Mouse (Mus musculus) liver, embryonic 14.5 days (tissue): ENCODE measurements around the gene Nme7. TPM values are rescaled to one million over a fixed set of nuclear protein-coding genes. Genes with fewer than 3 reads are reported as not detected.

ENCODE experiments used
- ATAC-seq: fragments of 200-750 bp; cut with Nextera tagmentation; 2 replicates; pipeline ENCODE4 v1.8.0; 2017; ENCODE audit warnings: moderate number of reproducible peaks, mild to moderate bottlenecking, moderate library complexity; ENCODE audit not compliant: insufficient read depth
- DNase-seq, 3 experiments: peaks; one replicate each; pipeline ENCODE4 v3.0.0-alpha.2; 2012 to 2013; ENCODE audit warnings: low read depth in 3 of 3, low spot score in 3 of 3
- H3K27ac ChIP-seq: fragments of 300-500 bp; sonication (generic); 2 replicates; pipeline ENCODE4 v1.5.1; 2014; ENCODE audit warnings: moderate library complexity, mild to moderate bottlenecking, control low read depth, inconsistent platforms
- H3K27me3 ChIP-seq: fragments of 300-500 bp; sonication (generic); 2 replicates; pipeline ENCODE4 v1.6.1; 2014; ENCODE audit warnings: mild to moderate bottlenecking, low read length, moderate library complexity; ENCODE audit not compliant: control insufficient read depth, insufficient read depth
- H3K36me3 ChIP-seq: fragments of 300-500 bp; sonication (generic); replicated peaks from 2 replicates; pipeline ENCODE4 v1.6.1; 2014; ENCODE audit warnings: low read depth; ENCODE audit not compliant: control insufficient read depth, insufficient read depth
- H3K4me1 ChIP-seq, 2 experiments: fragments of 200-500 bp in 1 of 2; fragments of 300-500 bp in 1 of 2; sonication (generic) in 1 of 2; replicated peaks; 2 replicates each; pipeline ENCODE4 v1.6.1; 2012 to 2014; ENCODE audit warnings: antibody characterized with exemption in 1 of 2, inconsistent platforms in 1 of 2, low read length in 1 of 2; ENCODE audit not compliant: control insufficient read depth in 2 of 2, insufficient read depth in 2 of 2
- H3K4me2 ChIP-seq: fragments of 300-500 bp; sonication (generic); 2 replicates; pipeline ENCODE4 v1.6.1; 2014; ENCODE audit warnings: low read depth, mild to moderate bottlenecking, control low read depth, moderate library complexity
- H3K4me3 ChIP-seq, 2 experiments: fragments of 200-500 bp in 1 of 2; fragments of 300-500 bp in 1 of 2; sonication (generic) in 1 of 2; 2 replicates each; pipeline ENCODE4 v1.5.1; 2012 to 2014; ENCODE audit warnings: low read depth in 2 of 2, low read length in 2 of 2, mild to moderate bottlenecking in 2 of 2, control low read depth in 1 of 2, inconsistent platforms in 1 of 2, moderate library complexity in 1 of 2; ENCODE audit not compliant: insufficient read depth in 1 of 2
- H3K9ac ChIP-seq: fragments of 300-500 bp; sonication (generic); replicated peaks from 2 replicates; pipeline ENCODE4 v1.6.1; 2014; ENCODE audit warnings: mild to moderate bottlenecking, control low read depth, moderate library complexity
- H3K9me3 ChIP-seq: fragments of 300-500 bp; sonication (generic); 2 replicates; pipeline ENCODE4 v1.6.1; 2016; ENCODE audit warnings: low read length, mixed read lengths; ENCODE audit not compliant: control insufficient read depth
- CTCF ChIP-seq: IDR thresholded peaks from 2 replicates; pipeline ENCODE4 v1.5.1; 2016; ENCODE audit warnings: antibody characterized with exemption, low read depth, control low read depth
- EP300 ChIP-seq: IDR thresholded peaks from 2 replicates; pipeline ENCODE4 v1.6.1; 2016; ENCODE audit warnings: antibody characterized with exemption, low read depth
- WGBS: fragments of 180-500 bp; shearing (Covaris S2); extraction: QIAGEN DNeasy Blood & Tissue Kit; methylation state at CpG from one replicate; pipeline ENCODE4 v1.1.7; 2014; ENCODE audit not compliant: insufficient replicate concordance; 5-methylcytosine and 5-hydroxymethylcytosine counted together
- polyA plus RNA-seq, 2 experiments: library from polyadenylated mRNA; depleted of rRNA in 1 of 2; stranded (reverse) in 1 of 2; unstranded in 1 of 2; fragments of >200 nt; fragmentation: Nextera tagmentation in 1 of 2; extraction: Ambion mirVana in 1 of 2; gene quantifications; 2 replicates each; pipeline versions ENCODE4 v1.2.1 to v1.2.3; 2012 to 2014

Gene Nme7
- polyA plus RNA-seq, 2 experiments: 6.4 to 13.0 TPM

DNA sequence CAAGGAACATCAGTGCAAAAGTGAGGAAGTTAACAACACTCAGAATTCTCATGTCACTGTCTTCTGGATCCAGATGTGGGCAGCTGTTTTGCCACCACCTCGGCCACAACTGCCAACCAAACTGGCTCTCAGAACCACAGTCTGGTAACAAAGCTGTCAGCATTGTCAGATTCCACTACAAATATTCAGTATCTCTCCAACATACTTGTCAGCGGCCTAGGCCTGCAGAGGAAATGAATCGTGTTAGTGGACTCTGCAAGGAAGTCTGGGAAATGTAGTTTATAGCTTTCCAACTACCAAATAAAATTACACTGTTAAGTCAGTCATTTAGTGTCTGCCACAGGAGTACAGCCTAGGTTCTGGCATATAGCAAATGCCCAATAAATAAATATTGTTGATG is 113.7 kb downstream of the Nme7 start:
- DNase-seq (no peak), ATAC-seq (no peak)
- no peaks in the 10 kb centered on the region for H3K36me3 ChIP-seq
- H3K9ac ChIP-seq: no peak overlapping the region
- TF ChIP-seq CTCF: no peak
- TF ChIP-seq EP300: no peak
- no peak overlapping the region for H3K4me3 ChIP-seq
- H3K27me3 ChIP-seq: no peaks in the 10 kb centered on the region
- no peaks in the 10 kb centered on the region for H3K9me3 ChIP-seq
- H3K4me2 ChIP-seq: no peak overlapping the region
- H3K4me1 ChIP-seq: peaks cover 0 to 15% of the 10 kb centered on the region in 2 experiments; a peak in 2 of 4 replicates
- WGBS: 49% methylated on average over 3 of the region's 3 CpGs
- no peak overlapping the region for H3K27ac ChIP-seq

DNA sequence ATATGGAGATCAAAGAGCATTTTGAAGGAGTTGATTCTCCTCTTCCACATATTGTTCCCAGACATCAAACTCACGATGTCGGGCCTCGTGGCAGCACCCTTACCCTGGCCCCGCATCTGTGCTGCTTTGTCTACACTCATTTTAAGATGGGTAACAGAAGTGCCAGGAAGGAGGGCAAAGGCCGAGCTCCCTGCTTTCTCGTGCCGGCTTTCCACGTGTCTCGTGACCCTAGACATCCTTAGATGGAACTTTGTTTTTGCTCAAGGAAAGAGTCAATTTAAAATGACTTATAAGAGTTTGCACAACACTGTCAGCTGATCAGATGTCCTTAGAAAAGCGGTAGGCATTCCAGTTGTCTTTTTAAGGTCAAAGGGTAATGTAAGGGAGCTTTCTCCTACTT is 114.4 kb downstream of the Nme7 start:
- H3K4me1 ChIP-seq: peaks cover 0 to 15% of the 10 kb centered on the region in 2 experiments; a peak in 2 of 4 replicates
- 73% methylated on average over 10 of the region's 10 CpGs for WGBS
- DNase-seq (no peak), ATAC-seq (no peak)
- no peak overlapping the region for H3K9ac ChIP-seq
- H3K4me3 ChIP-seq: no peak overlapping the region
- H3K27me3 ChIP-seq: no peaks in the 10 kb centered on the region
- TF ChIP-seq EP300: no peak
- no peak for TF ChIP-seq CTCF
- no peaks in the 10 kb centered on the region for H3K36me3 ChIP-seq
- H3K4me2 ChIP-seq: no peak overlapping the region
- H3K9me3 ChIP-seq: no peaks in the 10 kb centered on the region
- H3K27ac ChIP-seq: no peak overlapping the region

- H3K36me3 ChIP-seq: no peaks in the 10 kb centered on the region
- peaks cover 0 to 15% of the 10 kb centered on the region in 2 experiments; a peak in 2 of 4 replicates for H3K4me1 ChIP-seq
- H3K27ac ChIP-seq: no peak overlapping the region
- no peak overlapping the region for H3K4me2 ChIP-seq
- no peak overlapping the region for H3K9ac ChIP-seq
- H3K27me3 ChIP-seq: no peaks in the 10 kb centered on the region
- no peaks in the 10 kb centered on the region for H3K9me3 ChIP-seq
- ATAC-seq: no peak
- no peak overlapping the region for H3K4me3 ChIP-seq
- TF ChIP-seq CTCF (no peak), EP300 (no peak)
- DNase-seq: no peak
- WGBS: 76% methylated on average over 8 of the region's 8 CpGs
These were observed 115.5 kb downstream of the Nme7 start for GRCm38 (mm10) chr1:164419401-164419800.

GRCm38 (mm10) chr1:164420623-164421354 is 116.9 kb downstream of the Nme7 start:
- H3K4me1 ChIP-seq: peaks cover 0 to 9% of the 10 kb centered on the region in 2 experiments; a peak in 2 of 4 replicates
- H3K9me3 ChIP-seq: no peaks in the 10 kb centered on the region
- no peak overlapping the region for H3K4me3 ChIP-seq
- 53% methylated on average over 6 of the region's 6 CpGs for WGBS
- H3K9ac ChIP-seq: no peak overlapping the region
- TF ChIP-seq CTCF (no peak), EP300 (no peak)
- H3K36me3 ChIP-seq: no peaks in the 10 kb centered on the region
- ATAC-seq (no peak), DNase-seq (no peak)
- no peak overlapping the region for H3K27ac ChIP-seq
- no peak overlapping the region for H3K4me2 ChIP-seq
- no peaks in the 10 kb centered on the region for H3K27me3 ChIP-seq

- no peak overlapping the region for H3K27ac ChIP-seq
- ATAC-seq: no peak
- no peaks in the 10 kb centered on the region for H3K4me1 ChIP-seq
- 51% methylated on average over 7 of the region's 7 CpGs for WGBS
- no peaks in the 10 kb centered on the region for H3K36me3 ChIP-seq
- H3K4me2 ChIP-seq: no peak overlapping the region
- DNase-seq: no peak
- H3K27me3 ChIP-seq: no peaks in the 10 kb centered on the region
- H3K4me3 ChIP-seq: no peak overlapping the region
- no peaks in the 10 kb centered on the region for H3K9me3 ChIP-seq
- H3K9ac ChIP-seq: no peak overlapping the region
- TF ChIP-seq CTCF: no peak
- no peak for TF ChIP-seq EP300
These were observed 122.3 kb downstream of the Nme7 start for GRCm38 (mm10) chr1:164426227-164426626.
